Mouse (Mus musculus): ENCODE data around the gene Dnajc15.

- no peak for TF ChIP-seq CTCF (IDR thresholded peaks at IDR 0.05; ENCODE audit: control insufficient read depth, insufficient read depth, insufficient read length)
- no peak for TF ChIP-seq MAX (IDR thresholded peaks at IDR 0.05)
- TF ChIP-seq USF1 (IDR thresholded peaks at IDR 0.05; ENCODE audit: low read depth): no peak
- TF ChIP-seq MYOG (IDR thresholded peaks at IDR 0.05; ENCODE audit: control insufficient read depth, extremely low read depth, insufficient read length): no peak
- TF ChIP-seq CEBPB (IDR thresholded peaks at IDR 0.05; ENCODE audit: low read depth): no peak
- TF ChIP-seq MYOD1 (IDR thresholded peaks at IDR 0.05; ENCODE audit: control insufficient read depth, insufficient read length, low read depth): no peak
- TF ChIP-seq FOSL1 (IDR thresholded peaks at IDR 0.05; ENCODE audit: insufficient read depth, low read length, poor library complexity, severe bottlenecking): no peak
These were observed 46.7 kb upstream of the Dnajc15 start for GRCm38 (mm10) chr14:77921641-77922040.
